Mouse (Mus musculus): ENCODE results near the gene Tmf1. TPM values are rescaled to one million over a fixed set of nuclear protein-coding genes. Genes with fewer than 3 reads are reported as not detected.

Gene Tmf1
- total RNA-seq (2023) = 10 to 100 TPM; 55.0 to 58.1 TPM

GRCm38 (mm10) chr6:97178491-97179366, at the start of gene Tmf1:
Gene Tmf1 (minus strand): TSS chr6:97179122.

DNA sequence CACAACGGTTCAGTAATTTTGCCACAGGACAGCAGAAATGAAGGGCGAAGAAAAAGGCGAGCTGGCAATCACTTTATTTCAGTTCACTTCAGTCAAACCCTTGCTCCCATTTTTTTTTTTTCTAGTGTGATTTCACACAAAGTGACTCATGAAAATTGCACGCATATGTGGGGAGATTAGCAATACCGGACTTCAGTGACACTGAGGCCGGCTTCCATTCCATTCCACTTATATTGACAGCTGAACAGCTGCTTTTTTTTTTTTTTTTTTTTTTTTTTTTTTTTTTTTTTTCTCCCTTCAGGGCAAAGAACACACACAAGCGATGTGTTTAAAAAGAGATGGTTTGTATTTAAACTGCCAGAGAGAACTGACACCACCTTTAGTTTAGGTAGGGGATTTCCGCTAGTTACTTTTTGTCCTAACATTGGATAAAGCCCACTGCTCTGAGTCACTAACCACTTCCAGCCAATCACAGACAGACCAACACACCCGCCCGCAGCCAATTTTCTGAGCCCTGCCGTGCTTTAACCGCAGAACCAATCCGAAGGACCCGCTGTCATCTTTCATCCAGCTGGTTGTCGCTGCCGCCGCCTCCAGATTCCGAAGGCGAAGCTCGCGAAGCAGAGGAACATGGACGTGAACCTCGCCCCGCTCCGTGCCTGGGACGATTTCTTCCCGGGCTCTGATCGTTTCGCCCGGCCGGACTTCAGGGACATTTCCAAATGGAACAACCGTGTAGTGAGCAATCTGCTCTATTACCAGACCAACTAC, 31.5 kb upstream of the Tmf1 start, which contains the start of gene Arl6ip5:
Arl6ip5 (plus strand) TSS at position 499 of the 771 bp plus-strand sequence.

DNA sequence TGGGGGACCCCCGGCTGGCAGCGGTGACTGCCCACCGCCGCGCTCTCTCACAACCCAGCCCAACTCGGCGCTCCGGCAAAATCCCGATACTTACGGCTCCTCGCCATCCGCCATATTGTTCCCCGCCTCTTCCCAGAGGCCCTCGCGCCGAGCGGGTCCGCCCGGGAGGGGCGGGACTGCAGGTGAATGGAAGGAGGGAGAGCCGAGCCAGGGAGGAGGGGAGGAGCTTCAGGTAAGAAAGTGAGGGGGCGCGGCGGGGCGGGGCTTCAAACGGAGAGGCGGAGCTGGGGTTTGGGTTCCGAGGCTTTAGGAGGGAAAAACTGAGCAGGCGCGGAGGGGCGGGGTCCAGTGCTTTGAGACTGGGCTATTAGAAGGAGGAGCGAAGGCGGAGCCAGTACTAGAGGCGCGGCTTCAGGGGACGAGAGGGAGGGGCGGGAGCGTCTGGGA, 26.5 kb upstream of the Tmf1 start, which contains the start of gene Uba3:
Uba3 (minus strand) TSS at position 209 of the 447 bp plus-strand sequence.

DNA sequence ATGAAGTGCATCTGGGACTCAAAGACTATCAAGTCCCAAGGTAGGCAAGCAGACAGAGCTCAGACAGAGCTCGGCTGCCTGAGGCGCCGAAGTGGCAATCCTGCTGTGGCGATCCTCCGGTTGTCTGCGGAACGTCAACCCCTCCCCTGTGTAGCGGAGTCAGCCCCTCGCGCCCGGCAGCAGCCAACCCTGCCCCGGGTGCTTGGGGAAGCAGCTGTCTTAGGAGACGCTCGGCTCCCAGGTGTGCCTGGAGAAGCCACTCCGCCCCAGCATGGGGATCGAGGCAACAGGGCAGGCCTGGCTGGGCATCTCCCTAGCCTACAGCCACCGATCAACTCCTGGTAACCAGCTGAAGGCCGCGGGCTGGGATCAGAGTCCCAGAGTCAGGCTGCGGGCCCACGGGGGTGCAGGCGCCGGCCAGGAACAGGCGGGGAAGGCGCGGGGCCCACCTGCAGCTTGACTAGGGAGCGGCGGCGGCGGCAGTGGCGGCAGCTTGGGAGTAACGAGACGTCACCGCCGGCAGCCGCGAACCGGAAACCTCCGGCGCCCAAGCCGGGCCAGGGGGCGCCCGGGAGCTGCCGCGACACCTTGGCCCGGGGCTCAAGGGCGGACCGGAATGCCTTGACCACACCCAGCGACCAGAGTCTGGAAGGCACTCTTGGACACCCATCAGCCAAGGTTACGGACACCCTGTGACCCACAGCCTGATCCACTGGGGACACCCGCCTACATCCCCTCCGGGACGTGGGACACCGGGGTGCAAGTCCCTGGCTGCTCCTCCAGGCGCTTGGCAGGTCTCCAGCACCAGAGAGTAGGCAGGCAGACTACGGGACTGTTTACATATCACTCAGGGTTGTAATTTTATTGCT, 30.3 kb downstream of the Tmf1 start, which contains the start of gene Eogt:
Eogt (minus strand) TSS at position 800 of the 869 bp plus-strand sequence.

Other genes starting within 250 kb of the Tmf1 start
- not detected for gene Fam19a4, start 118.7 kb downstream of the Tmf1 start, total RNA-seq (2023)
- gene Eogt, start 29.9 kb downstream of the Tmf1 start, total RNA-seq (2023) = 10 to 100 TPM; 11.9 to 14.2 TPM
- 10 to 100 TPM; 31.5 to 32.9 TPM for gene Uba3, start 26.5 kb upstream of the Tmf1 start, total RNA-seq (2023)
- 100 to 1,000 TPM; 178 to 191 TPM for gene Arl6ip5, start 31.6 kb upstream of the Tmf1 start, total RNA-seq (2023)
- gene Lmod3, start 73.6 kb upstream of the Tmf1 start, total RNA-seq (2023) = not detected

Measured in monocyte, adult 59 days (primary cell).